Mouse (Mus musculus) CH12.LX (cell line): ENCODE results near the gene Arxes2. TPM values are rescaled to one million over a fixed set of nuclear protein-coding genes. Genes with fewer than 3 reads are reported as not detected.

Experiments used
- DNase-seq: peaks from one replicate; pipeline ENCODE4 v3.0.0-alpha.2; 2013; ENCODE audit errors: extremely low read depth
- H3K27ac ChIP-seq: 2 replicates; pipeline ENCODE4 v1.5.1; 2012; ENCODE audit warnings: low read depth, mild to moderate bottlenecking, control low read depth, moderate library complexity; ENCODE audit not compliant: insufficient read depth
- H3K27me3 ChIP-seq: replicated peaks from 2 replicates; pipeline ENCODE3; 2012; ENCODE audit warnings: inconsistent platforms
- H3K36me3 ChIP-seq, 2 experiments: replicated peaks in 1 of 2; 2 replicates each; pipeline versions ENCODE3 to v1.6.1; 2012; ENCODE audit warnings: inconsistent platforms in 1 of 2, low read length in 1 of 2, mild to moderate bottlenecking in 1 of 2, mixed read lengths in 1 of 2, moderate library complexity in 1 of 2; ENCODE audit not compliant: control insufficient read depth in 1 of 2, insufficient read depth in 1 of 2
- H3K4me1 ChIP-seq, 2 experiments: 2 replicates each; pipeline ENCODE4 v1.6.1; 2012; ENCODE audit warnings: inconsistent platforms in 1 of 2, moderate library complexity in 1 of 2; ENCODE audit not compliant: insufficient read depth in 2 of 2, control insufficient read depth in 1 of 2
- H3K4me2 ChIP-seq: 2 replicates; pipeline ENCODE4 v1.6.1; 2012; ENCODE audit warnings: low read depth, mild to moderate bottlenecking, control low read depth; ENCODE audit not compliant: poor library complexity, insufficient read depth, severe bottlenecking
- H3K4me3 ChIP-seq, 3 experiments: fragments of 150-350 bp in 1 of 3; sonication (generic) in 1 of 3; replicated peaks in 1 of 3; 2 replicates each; pipeline versions ENCODE3 to v1.5.1; 2011 to 2012; ENCODE audit warnings: low read depth in 2 of 3, low read length in 2 of 3, mild to moderate bottlenecking in 2 of 3, moderate library complexity in 2 of 3, control low read depth in 1 of 3, improper control_type of control experiment in 1 of 3, inconsistent platforms in 1 of 3, mixed read lengths in 1 of 3; ENCODE audit not compliant: poor library complexity in 1 of 3
- H3K79me2 ChIP-seq: replicated peaks from 2 replicates; pipeline ENCODE4 v1.6.1; 2012; ENCODE audit warnings: mild to moderate bottlenecking, moderate library complexity; ENCODE audit not compliant: control insufficient read depth, poor library complexity, insufficient read depth, severe bottlenecking; ENCODE audit errors: extremely low read depth
- H3K9ac ChIP-seq: 2 replicates; pipeline ENCODE4 v1.6.1; 2012; ENCODE audit warnings: low read depth, mild to moderate bottlenecking, control low read depth, moderate library complexity; ENCODE audit not compliant: insufficient read depth
- H3K9me3 ChIP-seq: replicated peaks from 2 replicates; pipeline ENCODE3; 2012; ENCODE audit warnings: low read length, inconsistent platforms, mixed read lengths
- CTCF ChIP-seq, 2 experiments: IDR thresholded peaks in 1 of 2; conservative IDR thresholded peaks in 1 of 2; 2 replicates each; pipeline ENCODE4 v1.5.1; 2011 to 2012; ENCODE audit warnings: low read depth in 2 of 2, low read length in 2 of 2, improper control_type of control experiment in 1 of 2, inconsistent platforms in 1 of 2, mild to moderate bottlenecking in 1 of 2, moderate library complexity in 1 of 2
- E2F4 ChIP-seq: IDR thresholded peaks from 2 replicates; pipeline ENCODE4 v1.6.1; 2011; ENCODE audit warnings: low read depth, low read length, improper control_type of control experiment; ENCODE audit not compliant: insufficient replicate concordance
- ELF1 ChIP-seq: IDR thresholded peaks from 2 replicates; pipeline ENCODE4 v1.6.1; 2014; ENCODE audit warnings: low read depth, mild to moderate bottlenecking, inconsistent platforms, low read length, improper control_type of control experiment
- ETS1 ChIP-seq: conservative IDR thresholded peaks from 2 replicates; pipeline ENCODE4 v1.6.1; 2012; ENCODE audit warnings: low read depth, mild to moderate bottlenecking, inconsistent platforms, low read length, improper control_type of control experiment, moderate library complexity
- JUN ChIP-seq: IDR thresholded peaks from 2 replicates; pipeline ENCODE4 v1.6.1; 2011; ENCODE audit warnings: low read depth, mild to moderate bottlenecking, low read length, improper control_type of control experiment, moderate library complexity; ENCODE audit not compliant: insufficient read depth
- JUND ChIP-seq: conservative IDR thresholded peaks from 2 replicates; pipeline ENCODE4 v1.6.1; 2011; ENCODE audit warnings: low read depth, low read length, improper control_type of control experiment
- MAFK ChIP-seq: IDR thresholded peaks from 2 replicates; pipeline ENCODE4 v1.6.1; 2011; ENCODE audit warnings: low read length, improper control_type of control experiment; ENCODE audit not compliant: insufficient replicate concordance
- MXI1 ChIP-seq: IDR thresholded peaks from 2 replicates; pipeline ENCODE4 v1.6.1; 2011; ENCODE audit warnings: mild to moderate bottlenecking, low read depth, low read length, improper control_type of control experiment
- MYC ChIP-seq: IDR thresholded peaks from 2 replicates; pipeline ENCODE4 v1.6.1; 2011; ENCODE audit warnings: low read depth, mild to moderate bottlenecking, improper control_type of control experiment, low read length
- NELFE ChIP-seq: IDR thresholded peaks from 2 replicates; pipeline ENCODE4 v1.6.1; 2011; ENCODE audit warnings: low read depth, low read length, improper control_type of control experiment
- NRF1 ChIP-seq: IDR thresholded peaks from 2 replicates; pipeline ENCODE4 v1.6.1; 2014; ENCODE audit warnings: low read depth, mild to moderate bottlenecking, inconsistent platforms, low read length, improper control_type of control experiment, moderate library complexity
- POLR2A ChIP-seq: IDR thresholded peaks from 2 replicates; pipeline ENCODE4 v1.6.1; 2011; ENCODE audit warnings: low read depth, mild to moderate bottlenecking, improper control_type of control experiment, low read length
- RAD21 ChIP-seq: IDR thresholded peaks from 2 replicates; pipeline ENCODE4 v1.6.1; 2011; ENCODE audit warnings: low read depth, mild to moderate bottlenecking, low read length, improper control_type of control experiment, moderate library complexity
- SMC3 ChIP-seq: IDR thresholded peaks from 2 replicates; pipeline ENCODE4 v1.6.1; 2011; ENCODE audit warnings: low read depth, low read length, improper control_type of control experiment
- UBTF ChIP-seq: IDR thresholded peaks from 2 replicates; pipeline ENCODE4 v1.6.1; 2012; ENCODE audit warnings: low read depth, mild to moderate bottlenecking, inconsistent platforms, low read length, improper control_type of control experiment, moderate library complexity
- USF1 ChIP-seq: IDR thresholded peaks from 2 replicates; pipeline ENCODE4 v1.6.1; 2014; ENCODE audit warnings: low read depth, mild to moderate bottlenecking, inconsistent platforms, low read length, improper control_type of control experiment
- USF2 ChIP-seq: conservative IDR thresholded peaks from 2 replicates; pipeline ENCODE4 v1.6.1; 2011; ENCODE audit warnings: low read depth, low read length, improper control_type of control experiment
- ZC3H11A ChIP-seq: IDR thresholded peaks from 2 replicates; pipeline ENCODE4 v1.6.1; 2012; ENCODE audit warnings: low read depth, mild to moderate bottlenecking, inconsistent platforms, low read length, improper control_type of control experiment
- ZKSCAN1 ChIP-seq: IDR thresholded peaks from 2 replicates; pipeline ENCODE4 v1.6.1; 2012; ENCODE audit warnings: low read depth, inconsistent platforms, low read length, improper control_type of control experiment, borderline replicate concordance
- ZNF384 ChIP-seq: IDR thresholded peaks from 2 replicates; pipeline ENCODE4 v1.6.1; 2012; ENCODE audit warnings: low read depth, low read length, improper control_type of control experiment, inconsistent platforms
- dilution Hi-C: fragments of 300-500 bp; cut with MboI; formaldehyde crosslinking; loops from 2 replicates; pipeline ENCODE4 v1.14.3; 2020; ENCODE audit warnings: low sequenced_read_pairs; ENCODE audit not compliant: extremely low pct_unique_long_range_greater_than_20kb, extremely low pct_ligation_motif_present
- in situ Hi-C: fragments of 300-500 bp; cut with MboI; formaldehyde crosslinking; loops from 3 replicates; pipeline ENCODE4 v1.14.3; 2019; ENCODE audit warnings: low sequenced_read_pairs, low pct_ligation_motif_present, low pct_unique_long_range_greater_than_20kb, mixed read lengths
- polyA plus RNA-seq: library from polyadenylated mRNA; unstranded; fragments of >175 nt; gene quantifications from 2 replicates; pipeline ENCODE4 v1.2.1, GENCODE M21; 2012; ENCODE audit warnings: low read depth; ENCODE audit not compliant: insufficient read length
- total RNA-seq, 2 experiments: library from RNA; depleted of rRNA; stranded (reverse); fragments of 300-350 nt in 1 of 2; fragments of >200 nt in 1 of 2; gene quantifications; 2 replicates each; pipeline ENCODE4 v1.2.3; 2012 to 2014

Gene Arxes2
- total and polyA plus RNA-seq, 3 experiments, result 0.28 to 0.50 TPM; not detected in 1

- dilution Hi-C loops (no loop called here), in situ Hi-C loops (no loop called here)
- no peak overlapping the region for H3K27ac ChIP-seq
- DNase-seq, result no peak
- no peaks in the 10 kb centered on the region for H3K9me3 ChIP-seq
- no peaks in the 10 kb centered on the region for H3K27me3 ChIP-seq
- no peaks in the 10 kb centered on the region for H3K36me3 ChIP-seq
- no peak overlapping the region for H3K4me3 ChIP-seq
- TF ChIP-seq SMC3 (no peak), USF2 (no peak), NRF1 (no peak), MAFK (no peak), ELF1 (no peak), JUND (no peak), ZC3H11A (no peak)
- TF ChIP-seq, all 38 proteins: peak for 0
- no peaks in the 10 kb centered on the region for H3K79me2 ChIP-seq
- no peak overlapping the region for H3K9ac ChIP-seq
- H3K4me1 ChIP-seq, result no peaks in the 10 kb centered on the region
- no peak overlapping the region for H3K4me2 ChIP-seq
Measured at GRCm38 (mm10) chrX:135984539-135985260, 8.9 kb upstream of the Arxes2 start.

DNA sequence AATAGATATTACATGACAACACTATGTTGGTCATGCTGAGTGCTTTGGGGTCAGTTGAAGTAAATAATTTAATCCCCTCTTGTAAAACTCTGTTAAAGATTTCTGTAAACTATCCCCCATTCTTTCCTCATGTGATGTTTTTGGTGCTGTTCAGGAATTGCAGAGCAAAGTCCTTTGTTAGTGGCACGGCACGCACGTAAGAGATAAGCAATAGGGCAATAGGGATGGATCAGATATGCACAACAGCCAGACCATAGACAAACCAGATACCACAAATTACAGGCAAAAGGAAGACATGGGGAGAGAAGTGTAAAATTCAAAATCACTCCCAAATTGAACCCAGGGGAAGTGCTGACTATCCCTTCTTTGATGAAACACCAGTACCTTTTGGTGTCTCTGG, 7.4 kb upstream of the Arxes2 start:
- H3K27me3 ChIP-seq, result no peaks in the 10 kb centered on the region
- no peaks in the 10 kb centered on the region for H3K9me3 ChIP-seq
- H3K4me1 ChIP-seq, result no peaks in the 10 kb centered on the region
- no peak overlapping the region for H3K9ac ChIP-seq
- DNase-seq, result no peak
- in situ Hi-C loops (no loop called here), dilution Hi-C loops (no loop called here)
- no peaks in the 10 kb centered on the region for H3K36me3 ChIP-seq
- no peaks in the 10 kb centered on the region for H3K79me2 ChIP-seq
- TF ChIP-seq POLR2A, result no peak
- TF ChIP-seq ZC3H11A, result no peak
- no peak for TF ChIP-seq NELFE
- no peak for TF ChIP-seq E2F4
- no peak for TF ChIP-seq ZNF384
- TF ChIP-seq UBTF, result no peak
- no peak for TF ChIP-seq MXI1
- no peak for TF ChIP-seq NRF1
- no peak for TF ChIP-seq MAFK
- TF ChIP-seq MYC, result no peak
- TF ChIP-seq JUN, result no peak
- no peak for TF ChIP-seq ZKSCAN1
- no peak for TF ChIP-seq CTCF (conservative IDR thresholded peaks at IDR 0.05 in 1 of 2, IDR thresholded peaks at IDR 0.05 in 1 of 2; ENCODE audit: low read depth in 2 of 2, low read length in 2 of 2)
- no peak for TF ChIP-seq ETS1
- no peak for TF ChIP-seq RAD21
- TF ChIP-seq USF1, result no peak
- H3K4me2 ChIP-seq, result no peak overlapping the region
- no peak overlapping the region for H3K4me3 ChIP-seq
- H3K27ac ChIP-seq, result no peak overlapping the region
